Mouse (Mus musculus) ES-Bruce4 (cell line): ENCODE results near the gene Clec14a. TPM values are rescaled to one million over a fixed set of nuclear protein-coding genes. Genes with fewer than 3 reads are reported as not detected.
"Not testable (repeated sequence)": the region's sequence is repeated elsewhere in the genome, so short reads cannot be mapped to it uniquely, and the experiment has no call there.

ENCODE experiments used
- H3K27ac ChIP-seq: 2 replicates; pipeline ENCODE4 v1.5.1; 2012; ENCODE audit warnings: low read length, inconsistent platforms; ENCODE audit not compliant: insufficient read depth
- H3K27me3 ChIP-seq: 2 replicates; pipeline ENCODE4 v1.6.1; 2012; ENCODE audit warnings: mild to moderate bottlenecking, low read length, inconsistent platforms; ENCODE audit not compliant: control insufficient read depth, poor library complexity, insufficient read depth, severe bottlenecking
- H3K36me3 ChIP-seq: 2 replicates; pipeline ENCODE4 v1.6.1; 2012; ENCODE audit warnings: inconsistent platforms, mild to moderate bottlenecking, low read length, moderate library complexity; ENCODE audit not compliant: control insufficient read depth, poor library complexity, insufficient read depth, severe bottlenecking
- H3K4me1 ChIP-seq: one replicate; pipeline ENCODE4 v1.8.1; 2011; ENCODE audit warnings: low read length; ENCODE audit not compliant: control insufficient read depth, insufficient read depth
- H3K4me3 ChIP-seq: 2 replicates; pipeline ENCODE4 v1.5.1; 2011; ENCODE audit warnings: low read depth, mild to moderate bottlenecking, low read length
- H3K9ac ChIP-seq: 2 replicates; pipeline ENCODE4 v1.6.1; 2012; ENCODE audit warnings: low read depth, mild to moderate bottlenecking, inconsistent platforms; ENCODE audit not compliant: poor library complexity, severe bottlenecking
- H3K9me3 ChIP-seq: replicated peaks from 2 replicates; pipeline ENCODE4 v1.6.1; 2012; ENCODE audit warnings: mild to moderate bottlenecking, low read length, inconsistent platforms; ENCODE audit not compliant: control insufficient read depth, poor library complexity, insufficient read depth, severe bottlenecking
- CTCF ChIP-seq: IDR thresholded peaks from one replicate; pipeline ENCODE4 v1.8.1; 2011; ENCODE audit warnings: low read depth, low read length
- EP300 ChIP-seq: IDR thresholded peaks from 2 replicates; pipeline ENCODE4 v1.6.1; 2011; ENCODE audit warnings: low read depth, low read length; ENCODE audit not compliant: insufficient read depth
- POLR2A ChIP-seq: IDR thresholded peaks from one replicate; pipeline ENCODE4 v1.8.1; 2011; ENCODE audit warnings: low read length; ENCODE audit not compliant: insufficient read depth
- polyA plus RNA-seq: library from polyadenylated mRNA; stranded (reverse); fragments of >200 nt; gene quantifications from 2 replicates; pipeline ENCODE4 v1.2.4, GENCODE M21; 2011; ENCODE audit warnings: low read depth; ENCODE audit not compliant: missing spikeins, insufficient read depth, insufficient read length

The Clec14a gene
- not detected in 2 replicates for polyA plus RNA-seq

DNA sequence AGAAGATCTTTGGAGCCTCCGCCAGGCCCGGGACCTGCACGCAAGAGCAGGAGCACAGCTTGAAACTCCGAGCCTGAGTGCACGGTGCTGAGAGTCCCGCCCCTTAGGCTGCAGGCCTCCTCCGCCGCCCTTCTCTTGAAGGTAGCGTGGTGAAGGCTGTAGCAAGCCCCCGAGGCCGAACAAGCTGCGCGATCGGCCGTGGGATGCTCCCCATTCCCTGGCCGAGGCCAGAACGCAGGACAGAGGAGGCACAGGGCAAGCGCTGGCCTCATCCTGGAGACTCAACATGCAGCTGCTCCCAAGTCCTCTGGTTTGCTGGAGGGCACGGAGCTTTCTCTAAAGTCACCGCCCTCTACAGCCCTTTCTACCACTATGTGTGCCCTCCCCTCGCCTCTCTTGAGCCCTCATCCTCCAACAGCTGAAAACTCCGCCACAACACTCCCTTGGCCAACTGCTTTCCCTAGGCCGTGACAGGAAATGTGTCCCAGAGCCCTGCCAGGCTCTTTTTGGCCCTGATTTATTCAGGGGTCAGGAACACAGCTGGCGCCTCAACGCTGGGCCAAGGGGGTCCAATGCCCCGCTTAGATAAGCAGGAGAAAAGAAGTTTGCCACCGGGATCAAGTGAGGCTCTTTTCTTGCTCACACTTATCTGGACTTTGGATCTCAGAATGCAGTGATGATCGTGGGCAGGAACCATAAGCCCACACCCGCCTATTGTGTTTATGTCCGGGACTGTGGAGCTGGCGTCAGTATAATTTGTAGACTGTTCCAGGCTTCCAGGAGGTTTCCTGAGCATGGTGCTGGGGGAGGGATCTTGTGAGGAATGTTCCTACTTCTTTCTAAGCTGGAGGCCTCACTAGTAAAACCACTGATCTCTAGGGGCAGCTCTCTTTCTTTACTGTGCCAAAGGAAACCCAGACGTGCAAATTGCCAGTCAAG, at the start of gene Clec14a:
Gene Clec14a (minus strand): TSS at position 728 of the 939 bp plus-strand sequence.
- H3K27ac ChIP-seq: no peak within 1 kb of the TSS
- TF ChIP-seq POLR2A (no peak), EP300 (no peak), CTCF (no peak)
- no peaks in the 10 kb centered on the region for H3K36me3 ChIP-seq
- no peaks in the 10 kb centered on the region for H3K4me1 ChIP-seq
- H3K9ac ChIP-seq: no peak within 1 kb of the TSS
- H3K9me3 ChIP-seq: no peaks in the 10 kb centered on the region
- H3K27me3 ChIP-seq: no peaks in the 10 kb centered on the region
- peak within 1 kb of the TSS; percentile 48 for H3K4me3 ChIP-seq

DNA sequence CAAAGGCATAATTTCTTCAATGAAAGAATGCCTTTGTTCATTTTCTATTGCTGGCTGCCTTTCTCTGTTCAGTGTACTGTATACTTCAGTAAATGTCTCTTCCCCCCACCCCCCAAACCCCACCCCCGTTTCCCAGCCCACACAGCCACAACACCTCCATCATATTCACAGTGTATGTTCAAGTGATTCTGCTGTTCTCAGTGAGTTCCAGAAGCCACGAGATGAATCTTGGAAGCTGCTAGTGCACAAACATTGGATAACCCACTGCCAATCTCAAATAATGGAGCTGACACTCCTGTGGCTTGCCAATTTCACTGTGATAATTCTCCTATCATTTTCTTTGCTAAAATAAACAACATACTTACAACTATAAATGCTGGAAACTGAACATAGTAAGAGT, 38.7 kb upstream of the Clec14a start:
- TF ChIP-seq POLR2A (no peak), CTCF (no peak), EP300 (no peak)
- Histone ChIP-seq H3K4me3 (no peak overlapping the region), H3K9me3 (no peaks in the 10 kb centered on the region), H3K27me3 (no peaks in the 10 kb centered on the region), H3K36me3 (no peaks in the 10 kb centered on the region), H3K4me1 (no peaks in the 10 kb centered on the region), H3K9ac (no peak overlapping the region), H3K27ac (no peak overlapping the region)

DNA sequence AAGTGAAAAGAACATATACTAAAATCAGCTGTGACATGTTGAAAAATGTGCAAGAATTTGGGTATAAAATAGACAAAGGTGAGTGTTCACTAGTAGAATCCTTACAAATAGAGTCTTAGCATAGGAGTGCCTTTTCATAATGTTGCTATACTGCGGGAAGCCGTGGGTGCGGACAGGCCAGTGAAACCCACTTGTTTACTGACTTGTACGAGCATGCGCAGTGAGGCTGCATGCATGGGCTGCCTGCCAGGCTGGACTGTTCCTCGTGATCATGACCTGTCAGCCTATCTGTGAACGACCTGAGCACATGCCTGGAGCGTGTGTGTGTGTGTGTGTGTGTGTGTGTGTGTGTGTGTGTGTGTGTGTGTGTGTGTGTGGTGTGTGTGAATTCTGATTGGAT, 37.3 kb upstream of the Clec14a start:
- not testable (repeated sequence) for H3K9ac ChIP-seq, H3K4me3 ChIP-seq, H3K27ac ChIP-seq, H3K36me3 ChIP-seq, H3K9me3 ChIP-seq, H3K27me3 ChIP-seq, H3K4me1 ChIP-seq

DNA sequence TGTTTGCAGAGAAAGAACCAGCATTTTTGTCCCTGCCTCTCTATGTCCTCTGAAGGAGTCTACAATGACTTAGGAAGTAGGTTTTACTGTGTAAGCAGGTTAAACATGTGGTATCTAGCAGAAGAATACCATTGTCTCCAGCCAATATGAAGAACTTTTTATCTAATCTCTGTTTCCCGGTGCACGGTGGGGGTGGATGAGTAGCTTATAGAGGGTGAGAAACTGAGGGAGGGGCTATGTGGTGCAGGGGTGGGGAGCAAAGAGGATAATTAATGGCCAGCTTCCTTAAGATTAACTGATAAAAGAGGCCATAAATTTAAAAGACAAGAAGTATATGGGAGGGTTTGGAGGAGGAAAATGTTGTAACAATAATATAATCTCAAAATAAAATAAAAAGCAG, 36.5 kb upstream of the Clec14a start:
- H3K27ac ChIP-seq: no peak overlapping the region
- H3K36me3 ChIP-seq: no peaks in the 10 kb centered on the region
- no peak overlapping the region for H3K9ac ChIP-seq
- no peaks in the 10 kb centered on the region for H3K4me1 ChIP-seq
- TF ChIP-seq CTCF (no peak), POLR2A (no peak), EP300 (no peak)
- H3K4me3 ChIP-seq: no peak overlapping the region
- H3K9me3 ChIP-seq: no peaks in the 10 kb centered on the region
- H3K27me3 ChIP-seq: no peaks in the 10 kb centered on the region

DNA sequence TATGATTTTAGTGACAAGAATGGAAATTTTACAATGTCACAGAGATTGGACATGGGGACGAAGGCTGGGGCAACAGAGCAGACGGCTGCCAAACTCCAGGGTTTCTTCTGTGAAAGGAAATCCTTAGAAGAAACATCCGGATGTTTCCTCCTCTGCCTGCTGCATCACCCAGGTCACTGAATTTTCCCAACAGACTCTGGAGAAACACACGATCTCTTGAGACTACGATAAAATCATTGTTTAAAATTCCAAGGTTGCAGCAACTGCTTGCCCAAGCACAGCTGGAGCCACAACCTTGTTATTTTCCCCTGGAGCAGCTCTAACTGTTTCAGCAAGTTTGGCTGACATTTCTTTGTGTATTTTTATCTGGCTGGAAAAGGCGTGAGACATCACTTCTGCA, 27.9 kb upstream of the Clec14a start:
- TF ChIP-seq EP300 (no peak), POLR2A (no peak), CTCF (no peak)
- H3K27ac ChIP-seq: no peak overlapping the region

DNA sequence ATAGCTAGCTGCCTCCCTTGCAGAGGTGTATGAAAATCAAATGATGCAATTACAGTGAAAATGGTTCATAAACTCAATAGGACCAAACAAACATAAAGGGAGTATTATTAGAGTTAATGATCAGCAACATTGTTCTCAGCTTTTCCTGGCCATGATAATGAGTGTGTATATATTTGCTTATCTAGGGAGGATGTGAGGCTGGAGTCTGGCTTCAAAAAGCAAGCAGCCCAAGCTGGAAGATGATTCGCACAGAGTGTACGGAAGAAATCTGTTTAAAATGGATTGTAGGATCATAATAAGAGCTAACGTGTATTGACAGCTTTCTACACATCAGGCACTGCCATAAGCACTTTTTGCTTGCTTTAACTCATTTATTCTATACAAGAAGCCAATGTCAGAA, 16.8 kb upstream of the Clec14a start:
- H3K36me3 ChIP-seq: no peaks in the 10 kb centered on the region
- no peak overlapping the region for H3K4me3 ChIP-seq
- H3K27ac ChIP-seq: no peak overlapping the region
- H3K9ac ChIP-seq: no peak overlapping the region
- TF ChIP-seq EP300: no peak
- no peak for TF ChIP-seq CTCF
- no peak for TF ChIP-seq POLR2A
- H3K9me3 ChIP-seq: no peaks in the 10 kb centered on the region
- H3K27me3 ChIP-seq: no peaks in the 10 kb centered on the region
- H3K4me1 ChIP-seq: no peaks in the 10 kb centered on the region

More for the DNA sequence above, 27.9 kb upstream of the Clec14a start:
- Histone ChIP-seq H3K4me3 (no peak overlapping the region), H3K9me3 (no peaks in the 10 kb centered on the region), H3K9ac (no peak overlapping the region), H3K36me3 (no peaks in the 10 kb centered on the region), H3K27me3 (no peaks in the 10 kb centered on the region; the same call in 1 of the 2 replicates), H3K4me1 (no peaks in the 10 kb centered on the region)
